Mouse (Mus musculus): Measurements from ENCODE around the gene Adssl1.

DNA sequence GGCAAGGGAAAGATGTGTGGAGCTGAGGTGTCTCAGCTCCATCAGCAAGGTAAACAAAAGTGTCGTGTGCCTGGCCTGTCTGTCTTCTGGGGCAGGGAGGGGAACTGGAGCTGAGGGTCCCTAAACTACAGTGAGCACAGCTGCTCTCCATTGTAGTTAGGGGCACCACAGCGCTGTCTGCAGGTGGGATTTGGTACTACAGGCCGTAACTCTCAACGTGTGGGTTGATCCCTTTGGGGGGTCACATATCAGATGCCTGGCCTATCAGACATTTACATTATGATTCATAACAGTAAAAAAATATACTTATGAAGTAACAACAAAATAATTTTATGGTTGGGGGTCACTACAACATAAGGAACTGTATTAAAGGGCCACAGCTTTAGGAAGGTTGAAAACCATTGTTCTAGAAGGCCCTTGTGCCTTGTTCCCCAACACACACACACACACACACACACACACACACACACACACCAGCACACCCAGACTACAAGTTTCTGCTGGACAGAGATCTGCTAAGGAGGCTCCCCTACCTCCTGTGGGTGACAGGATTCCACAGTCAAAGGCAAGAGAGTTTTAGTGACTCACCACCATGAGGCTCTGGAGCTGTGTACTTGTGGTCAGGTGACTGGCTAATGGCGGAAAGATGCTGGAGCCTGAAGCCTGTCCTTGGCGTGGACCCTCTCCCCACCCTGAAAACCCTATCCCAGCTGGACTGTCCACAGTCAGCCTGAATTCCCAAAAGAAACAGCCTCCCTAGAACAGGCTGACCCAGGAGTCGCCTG, 7.4 kb downstream of the Adssl1 start:
- TF ChIP-seq SMC3 (IDR thresholded peaks at IDR 0.05; ENCODE audit: low read depth, low read length) = peak; percentile 42
- no peak for TF ChIP-seq E2F4 (IDR thresholded peaks at IDR 0.05; ENCODE audit: insufficient replicate concordance, low read depth, low read length)
